Mouse (Mus musculus) embryonic facial prominence, embryonic 14.5 days (tissue): ENCODE results near the gene Rpusd1. TPM values are rescaled to one million over a fixed set of nuclear protein-coding genes. Genes with fewer than 3 reads are reported as not detected.

ENCODE experiments used
- ATAC-seq: fragments of 200-750 bp; cut with Nextera tagmentation; 2 replicates; pipeline ENCODE4 v1.8.0; 2017; ENCODE audit warnings: low read depth, moderate number of reproducible peaks, moderate TSS enrichment
- DNase-seq: peaks from one replicate; pipeline ENCODE4 v3.0.0-alpha.2; 2015; ENCODE audit warnings: low spot score
- H3K27ac ChIP-seq: fragments of 300-500 bp; sonication (generic); replicated peaks from 2 replicates; pipeline ENCODE4 v1.5.1; 2014; ENCODE audit warnings: low read depth, mild to moderate bottlenecking, low read length, moderate library complexity
- H3K27me3 ChIP-seq: fragments of 300-500 bp; sonication (generic); replicated peaks from 2 replicates; pipeline ENCODE4 v1.6.1; 2014; ENCODE audit warnings: low read length; ENCODE audit not compliant: control insufficient read depth, insufficient read depth
- H3K36me3 ChIP-seq: fragments of 300-500 bp; sonication (generic); 2 replicates; pipeline ENCODE4 v1.6.1; 2014; ENCODE audit warnings: low read length, mixed read lengths; ENCODE audit not compliant: control insufficient read depth, insufficient read depth
- H3K4me1 ChIP-seq: fragments of 300-500 bp; sonication (generic); 2 replicates; pipeline ENCODE4 v1.6.1; 2014; ENCODE audit warnings: antibody characterized with exemption, low read length; ENCODE audit not compliant: control insufficient read depth, insufficient read depth
- H3K4me2 ChIP-seq: fragments of 300-500 bp; sonication (generic); 2 replicates; pipeline ENCODE4 v1.6.1; 2014; ENCODE audit warnings: low read depth, mild to moderate bottlenecking, low read length, moderate library complexity, mixed read lengths
- H3K4me3 ChIP-seq: fragments of 300-500 bp; sonication (generic); 2 replicates; pipeline ENCODE4 v1.5.1; 2014; ENCODE audit warnings: low read depth, mild to moderate bottlenecking, low read length
- H3K9ac ChIP-seq: fragments of 300-500 bp; sonication (generic); 2 replicates; pipeline ENCODE4 v1.6.1; 2014; ENCODE audit warnings: low read depth, mild to moderate bottlenecking, low read length, moderate library complexity, mixed read lengths
- H3K9me3 ChIP-seq: fragments of 300-500 bp; sonication (generic); 2 replicates; pipeline ENCODE4 v1.6.1; 2016; ENCODE audit warnings: low read length; ENCODE audit not compliant: control insufficient read depth
- WGBS: fragments of 180-500 bp; shearing (Covaris S2); extraction: QIAGEN DNeasy Blood & Tissue Kit; methylation state at CpG from one replicate; pipeline ENCODE4 v1.1.7; 2014; 5-methylcytosine and 5-hydroxymethylcytosine counted together
- microRNA-seq: library from miRNA; unstranded; fragments of <30 nt; microRNA quantifications from one replicate; pipeline ENCODE4, GENCODE M21; 2016; ENCODE audit warnings: borderline number of aligned reads
- polyA plus RNA-seq: library from polyadenylated mRNA; unstranded; fragments of >200 nt; fragmentation: Nextera tagmentation; extraction: Ambion mirVana; gene quantifications from 2 replicates; pipeline ENCODE4 v1.2.1, GENCODE M21; 2014

The Rpusd1 gene
- polyA plus RNA-seq, 1 experiment from 2014 or later = 19.5 TPM

- Histone ChIP-seq H3K4me3 (no peak overlapping the region), H3K9ac (no peak overlapping the region), H3K4me2 (no peak overlapping the region), H3K4me1 (0 out of 2 replicates have a peak, but pooled peaks cover 3% of the 10 kb centered on the region), H3K27me3 (no peaks in the 10 kb centered on the region), H3K9me3 (no peaks in the 10 kb centered on the region), H3K27ac (no peak overlapping the region), H3K36me3 (peaks cover 15% of the 10 kb centered on the region)
- WGBS = 76% methylated on average over 10 of the region's 10 CpGs
- ATAC-seq = no peak
- no peak for DNase-seq
These were observed 48.0 kb downstream of the Rpusd1 start for GRCm38 (mm10) chr17:25775318-25776062.

DNA sequence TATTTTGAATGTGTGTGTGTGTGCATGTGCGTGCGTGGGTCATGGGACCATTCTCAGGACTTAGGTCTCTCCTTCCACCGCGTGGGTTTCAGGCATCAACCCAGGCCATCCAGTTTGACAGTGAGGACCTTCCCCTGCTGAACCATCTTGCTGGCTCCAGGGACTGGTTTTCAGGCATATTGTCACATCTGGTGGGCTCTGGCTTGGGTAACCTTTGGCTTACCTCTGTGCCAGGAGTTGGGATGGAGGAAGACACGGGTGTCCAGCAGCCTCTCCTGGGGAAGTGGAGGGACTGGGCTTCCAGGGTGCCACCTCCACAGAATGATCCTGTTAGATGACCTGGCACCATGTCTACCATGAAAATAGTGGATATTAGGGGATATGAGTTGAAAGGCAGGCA lies 50.5 kb downstream of the Rpusd1 start:
- ATAC-seq (no peak), DNase-seq (no peak)
- 90% methylated on average over 5 of the region's 5 CpGs for WGBS
- H3K4me3 ChIP-seq = no peak overlapping the region
- no peak overlapping the region for H3K9ac ChIP-seq
- H3K27me3 ChIP-seq = no peaks in the 10 kb centered on the region
- no peak overlapping the region for H3K27ac ChIP-seq
- no peak overlapping the region for H3K4me2 ChIP-seq
- peaks cover 38% of the 10 kb centered on the region for H3K36me3 ChIP-seq
- 0 out of 2 replicates have a peak, but pooled peaks cover 3% of the 10 kb centered on the region for H3K4me1 ChIP-seq
- H3K9me3 ChIP-seq = no peaks in the 10 kb centered on the region

Small RNA genes lying within 50 kb of the gene (microRNA-seq; reads per million reads assigned to microRNA genes)
- gene Gm25083 = not detected
- not detected for gene Mir6966

Other genes with a start within 250 kb of the Rpusd1 start
- not detected in 2 replicates for gene Sstr5, start 230.4 kb upstream of the Rpusd1 start, polyA plus RNA-seq
- gene Sox8, start 157.0 kb upstream of the Rpusd1 start, polyA plus RNA-seq = 15.8 and 18.0 TPM in 2 replicates
- gene Lmf1, start 148.6 kb upstream of the Rpusd1 start, polyA plus RNA-seq = 27.3 and 30.1 TPM in 2 replicates
- 14.6 and 28.5 TPM in 2 replicates for gene Gng13, start 10.5 kb upstream of the Rpusd1 start, polyA plus RNA-seq
- gene Chtf18, start 251 bp upstream of the Rpusd1 start, polyA plus RNA-seq = 12.9 and 15.7 TPM in 2 replicates
- 2.0 TPM in 2 replicates for gene Mslnl, start 8.4 kb downstream of the Rpusd1 start, polyA plus RNA-seq
- 1.7 and 9.4 TPM in 2 replicates for gene Msln, start 26.7 kb downstream of the Rpusd1 start, polyA plus RNA-seq
- 26.9 and 27.2 TPM in 2 replicates for gene Narfl, start 46.1 kb downstream of the Rpusd1 start, polyA plus RNA-seq
- 42.1 and 66.5 TPM in 2 replicates for gene Haghl, start 58.0 kb downstream of the Rpusd1 start, polyA plus RNA-seq
- 0.09 and 0.65 TPM in 2 replicates for gene Ccdc78, start 58.9 kb downstream of the Rpusd1 start, polyA plus RNA-seq
- 66.1 and 75.2 TPM in 2 replicates for gene Fam173a, start 65.2 kb downstream of the Rpusd1 start, polyA plus RNA-seq
- 0.92 TPM in 1 of 2 replicates, not detected in the other for gene AC134908.4, start 68.0 kb downstream of the Rpusd1 start, polyA plus RNA-seq
- 10.3 and 11.1 TPM in 2 replicates for gene Metrn, start 69.5 kb downstream of the Rpusd1 start, polyA plus RNA-seq
- 3.4 and 3.5 TPM in 2 replicates for gene Fbxl16, start 81.4 kb downstream of the Rpusd1 start, polyA plus RNA-seq
- gene Wdr24, start 96.0 kb downstream of the Rpusd1 start, polyA plus RNA-seq = 22.9 and 25.5 TPM in 2 replicates
- 35.2 and 36.2 TPM in 2 replicates for gene Jmjd8, start 101.2 kb downstream of the Rpusd1 start, polyA plus RNA-seq
- 314 and 351 TPM in 2 replicates for gene Stub1, start 105.7 kb downstream of the Rpusd1 start, polyA plus RNA-seq
- gene Rhbdl1, start 109.6 kb downstream of the Rpusd1 start, polyA plus RNA-seq = 2.8 and 3.3 TPM in 2 replicates
- 1.4 and 1.6 TPM in 2 replicates for gene Gm20683, start 114.1 kb downstream of the Rpusd1 start, polyA plus RNA-seq
- gene Rhot2, start 117.2 kb downstream of the Rpusd1 start, polyA plus RNA-seq = 12.0 and 13.0 TPM in 2 replicates
- 17.6 and 19.8 TPM in 2 replicates for gene Wdr90, start 133.8 kb downstream of the Rpusd1 start, polyA plus RNA-seq
- 25.7 and 36.7 TPM in 2 replicates for gene Mcrip2, start 141.1 kb downstream of the Rpusd1 start, polyA plus RNA-seq
- 40.6 and 44.1 TPM in 2 replicates for gene Mettl26, start 147.4 kb downstream of the Rpusd1 start, polyA plus RNA-seq
- 0.42 and 0.48 TPM in 2 replicates for gene Wfikkn1, start 153.2 kb downstream of the Rpusd1 start, polyA plus RNA-seq
- 17.1 and 19.7 TPM in 2 replicates for gene Rab40c, start 192.1 kb downstream of the Rpusd1 start, polyA plus RNA-seq
- gene Pigq, start 217.3 kb downstream of the Rpusd1 start, polyA plus RNA-seq = 51.8 and 52.2 TPM in 2 replicates
- 0.99 TPM in 1 of 2 replicates, not detected in the other for gene Nhlrc4, start 217.3 kb downstream of the Rpusd1 start, polyA plus RNA-seq
- gene A930017K11Rik, start 224.9 kb downstream of the Rpusd1 start, polyA plus RNA-seq = 0.16 TPM in 1 of 2 replicates, not detected in the other